Mouse (Mus musculus): ENCODE measurements at regions not wholly inside any gene's neighbourhood (a gene's known extent, or its start where the extent isn't known, plus 50 kb on each side); places are given as distances from the start of the nearest gene placed in this dataset.

- Histone ChIP-seq H3K9ac (replicated peaks) (no peak overlapping the region), H3K4me2 (replicated peaks) (no peak overlapping the region), H3K36me3 (no peaks in the 10 kb centered on the region), H3K27me3 (no peaks in the 10 kb centered on the region), H3K9me3 (no peaks in the 10 kb centered on the region), H3K27ac (replicated peaks) (no peak overlapping the region), H3K4me3 (no peak overlapping the region), H3K4me1 (no peaks in the 10 kb centered on the region)
- no peak for ATAC-seq (replicated peaks)
- 85% methylated on average over 3 of the region's 3 CpGs for WGBS
Observed at GRCm38 (mm10) chr12:14415543-14416181, 263.8 kb upstream of the Fam84a start.

DNA sequence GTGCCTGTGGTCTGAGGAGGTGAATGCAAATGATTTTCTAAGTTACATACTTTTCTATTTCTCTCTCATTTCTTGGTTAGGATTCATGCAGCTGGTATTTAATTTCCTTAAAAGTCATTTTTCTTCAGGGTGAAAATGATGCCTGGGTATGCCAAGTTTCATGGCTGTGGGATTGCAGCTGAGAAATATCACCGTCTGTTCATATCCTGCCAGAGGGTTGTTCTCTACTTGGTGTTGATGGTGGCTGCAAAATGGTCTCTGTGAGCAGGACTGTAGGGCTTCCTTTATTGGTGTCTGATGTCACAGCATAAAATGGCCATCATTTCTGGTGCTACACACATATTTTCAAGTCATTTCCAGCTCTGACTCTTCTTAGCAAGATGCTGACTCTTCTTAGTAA is 259.2 kb upstream of the Fam84a start:
- Histone ChIP-seq H3K4me1 (no peaks in the 10 kb centered on the region), H3K27ac (replicated peaks) (no peak overlapping the region), H3K9me3 (no peaks in the 10 kb centered on the region), H3K4me2 (replicated peaks) (no peak overlapping the region), H3K27me3 (no peaks in the 10 kb centered on the region), H3K4me3 (no peak overlapping the region), H3K9ac (replicated peaks) (no peak overlapping the region), H3K36me3 (no peaks in the 10 kb centered on the region)
- no peak for ATAC-seq (replicated peaks)
- 78% methylated on average over 1 of the region's 1 CpGs for WGBS

GRCm38 (mm10) chr12:14405796-14406195 is 253.9 kb upstream of the Fam84a start:
- Histone ChIP-seq H3K36me3 (no peaks in the 10 kb centered on the region), H3K9ac (replicated peaks) (no peak overlapping the region), H3K9me3 (no peaks in the 10 kb centered on the region), H3K4me1 (no peaks in the 10 kb centered on the region), H3K27me3 (no peaks in the 10 kb centered on the region), H3K4me3 (no peak overlapping the region), H3K27ac (replicated peaks) (no peak overlapping the region), H3K4me2 (replicated peaks) (no peak overlapping the region)
- 96% methylated on average over 1 of the region's 1 CpGs for WGBS
- ATAC-seq (replicated peaks): no peak

DNA sequence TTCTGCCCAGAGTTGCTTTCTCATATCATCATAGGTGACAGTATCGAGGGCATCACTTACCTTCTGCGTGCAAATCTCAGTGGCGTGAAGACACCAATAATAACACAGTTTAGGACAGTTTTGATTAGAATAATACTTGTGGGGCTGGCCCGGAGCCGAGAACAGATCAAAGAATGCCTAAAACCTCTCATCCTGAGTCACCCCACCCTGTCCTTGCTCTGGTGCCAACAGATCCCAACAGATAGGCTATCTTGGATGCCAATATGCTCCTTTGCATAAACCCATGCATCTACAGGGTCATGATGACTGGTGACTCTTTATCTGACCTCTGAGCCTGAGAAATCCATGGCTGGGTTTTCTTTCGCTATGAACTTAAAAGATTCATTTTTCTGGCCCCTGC is 224.4 kb upstream of the Fam84a start:
- WGBS: 94% methylated on average over 6 of the region's 6 CpGs
- H3K9me3 ChIP-seq: no peaks in the 10 kb centered on the region
- no peak overlapping the region for H3K27ac ChIP-seq (replicated peaks)
- H3K4me1 ChIP-seq: no peaks in the 10 kb centered on the region
- no peak overlapping the region for H3K9ac ChIP-seq (replicated peaks)
- no peaks in the 10 kb centered on the region for H3K36me3 ChIP-seq
- no peak overlapping the region for H3K4me3 ChIP-seq
- H3K27me3 ChIP-seq: no peaks in the 10 kb centered on the region
- H3K4me2 ChIP-seq (replicated peaks): no peak overlapping the region
- ATAC-seq (replicated peaks): no peak

GRCm38 (mm10) chr12:14338244-14338799 is 186.5 kb upstream of the Fam84a start:
- Histone ChIP-seq H3K27me3 (no peaks in the 10 kb centered on the region), H3K27ac (replicated peaks) (no peak overlapping the region), H3K4me2 (replicated peaks) (no peak overlapping the region), H3K9ac (replicated peaks) (no peak overlapping the region), H3K4me1 (no peaks in the 10 kb centered on the region), H3K9me3 (no peaks in the 10 kb centered on the region), H3K36me3 (no peaks in the 10 kb centered on the region), H3K4me3 (no peak overlapping the region)
- WGBS: 52% methylated on average over 5 of the region's 5 CpGs
- no peak for ATAC-seq (replicated peaks)

DNA sequence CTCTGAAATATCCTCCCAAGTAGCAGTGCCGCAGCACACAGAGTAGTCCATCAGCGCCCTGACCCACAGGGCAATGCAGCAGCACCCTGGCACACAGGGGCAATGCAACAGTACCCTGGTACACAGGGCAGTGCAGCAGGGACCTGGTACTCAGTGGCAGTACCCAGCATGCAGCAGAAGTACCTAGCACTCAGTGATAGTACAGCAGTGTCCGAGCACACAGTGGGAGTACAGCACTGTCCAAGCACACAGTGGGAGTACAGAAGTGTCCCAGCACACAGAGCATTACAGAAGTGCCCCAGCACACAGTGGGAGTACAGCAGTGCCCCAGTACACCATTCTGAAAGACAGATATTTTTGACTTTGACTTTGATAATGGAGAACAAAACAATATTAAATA is 186.0 kb upstream of the Fam84a start:
- H3K27me3 ChIP-seq: no peaks in the 10 kb centered on the region
- H3K9me3 ChIP-seq: no peaks in the 10 kb centered on the region
- no peak overlapping the region for H3K9ac ChIP-seq (replicated peaks)
- no peak overlapping the region for H3K4me3 ChIP-seq
- H3K4me1 ChIP-seq: no peaks in the 10 kb centered on the region
- ATAC-seq (replicated peaks): no peak
- no peaks in the 10 kb centered on the region for H3K36me3 ChIP-seq
- no peak overlapping the region for H3K27ac ChIP-seq (replicated peaks)
- WGBS: 67% methylated on average over 3 of the region's 3 CpGs
- H3K4me2 ChIP-seq (replicated peaks): no peak overlapping the region

GRCm38 (mm10) chr12:14318693-14319092 is 166.8 kb upstream of the Fam84a start:
- Histone ChIP-seq H3K4me1 (no peaks in the 10 kb centered on the region), H3K9ac (replicated peaks) (no peak overlapping the region), H3K9me3 (no peaks in the 10 kb centered on the region), H3K27ac (replicated peaks) (no peak overlapping the region), H3K36me3 (no peaks in the 10 kb centered on the region), H3K4me3 (no peak overlapping the region), H3K4me2 (replicated peaks) (no peak overlapping the region), H3K27me3 (no peaks in the 10 kb centered on the region)
- 85% methylated on average over 3 of the region's 3 CpGs for WGBS
- no peak for ATAC-seq (replicated peaks)

DNA sequence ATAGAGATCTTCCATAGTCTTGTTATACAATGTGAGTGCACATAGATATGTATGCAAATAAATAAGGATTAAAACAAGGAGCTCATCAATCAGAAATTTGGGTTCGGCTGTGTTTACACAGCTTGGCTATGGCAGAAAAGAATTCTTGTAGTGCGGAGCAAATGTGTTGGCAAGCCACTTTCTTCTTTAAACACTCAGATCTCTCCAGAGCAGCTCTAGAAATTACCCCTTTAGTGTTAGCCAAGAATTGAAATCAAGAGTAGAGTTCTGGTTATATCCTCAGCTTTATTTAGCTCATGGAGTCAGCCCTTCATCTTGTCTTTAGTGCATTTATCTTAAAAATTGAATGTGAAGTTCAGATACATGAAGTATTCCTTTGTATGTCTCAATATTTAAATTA is 164.5 kb upstream of the Fam84a start:
- Histone ChIP-seq H3K4me2 (replicated peaks) (no peak overlapping the region), H3K9me3 (no peaks in the 10 kb centered on the region), H3K27ac (replicated peaks) (no peak overlapping the region), H3K27me3 (no peaks in the 10 kb centered on the region), H3K36me3 (no peaks in the 10 kb centered on the region), H3K9ac (replicated peaks) (no peak overlapping the region), H3K4me3 (no peak overlapping the region), H3K4me1 (no peaks in the 10 kb centered on the region)
- ATAC-seq (replicated peaks): no peak
- whole genome bisulfite sequencing: 64% methylated on average over 2 of the region's 2 CpGs

- Histone ChIP-seq H3K9me3 (no peaks in the 10 kb centered on the region), H3K4me3 (no peak overlapping the region), H3K27ac (replicated peaks) (no peak overlapping the region), H3K4me2 (replicated peaks) (no peak overlapping the region), H3K27me3 (no peaks in the 10 kb centered on the region), H3K9ac (replicated peaks) (no peak overlapping the region), H3K4me1 (no peaks in the 10 kb centered on the region), H3K36me3 (no peaks in the 10 kb centered on the region)
- ATAC-seq (replicated peaks): no peak
- WGBS: 58% methylated on average over 5 of the region's 5 CpGs
Observed at GRCm38 (mm10) chr12:14315780-14316179, 163.9 kb upstream of the Fam84a start.

GRCm38 (mm10) chr12:14302366-14302930 is 150.6 kb upstream of the Fam84a start:
- H3K4me2 ChIP-seq (replicated peaks): no peak overlapping the region
- no peak overlapping the region for H3K4me3 ChIP-seq
- ATAC-seq (replicated peaks): no peak
- no peaks in the 10 kb centered on the region for H3K27me3 ChIP-seq
- no peak overlapping the region for H3K27ac ChIP-seq (replicated peaks)
- H3K36me3 ChIP-seq: no peaks in the 10 kb centered on the region
- no peak overlapping the region for H3K9ac ChIP-seq (replicated peaks)
- no peaks in the 10 kb centered on the region for H3K9me3 ChIP-seq
- 89% methylated on average over 2 of the region's 2 CpGs for WGBS
- no peaks in the 10 kb centered on the region for H3K4me1 ChIP-seq

DNA sequence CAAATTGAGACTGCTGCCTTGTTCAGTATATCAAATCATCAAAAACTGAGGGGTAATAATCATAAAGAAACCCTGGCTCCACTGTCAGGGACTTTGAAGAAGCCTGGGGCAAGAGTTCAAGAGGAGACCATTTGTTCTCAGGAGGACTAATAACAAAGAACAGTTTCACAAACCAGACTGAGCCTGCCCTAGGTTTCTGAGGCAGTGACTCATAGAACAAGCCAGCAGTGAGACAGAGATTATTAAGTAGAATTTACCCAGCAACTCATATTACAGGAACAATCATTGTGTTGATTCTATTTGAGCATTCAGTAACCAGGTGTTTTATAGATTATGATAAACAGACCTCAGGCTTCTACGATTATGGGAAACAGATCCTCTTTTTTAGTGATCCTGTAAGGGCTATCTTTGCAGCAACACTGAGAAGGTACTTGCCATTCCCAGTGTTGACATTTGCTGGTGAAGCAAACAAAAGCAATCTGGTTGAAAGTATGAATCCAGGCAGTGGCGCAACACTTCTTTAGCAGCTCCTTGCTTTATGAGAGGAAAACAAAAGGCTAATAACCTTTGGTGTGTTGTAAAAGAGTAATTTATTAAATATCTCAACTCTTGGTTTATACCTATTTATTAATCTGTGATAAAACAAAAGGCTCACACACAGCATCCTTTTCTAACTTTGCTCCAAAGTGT is 150.0 kb upstream of the Fam84a start:
- Histone ChIP-seq H3K36me3 (no peaks in the 10 kb centered on the region), H3K4me3 (no peak overlapping the region)
- 82% methylated on average over 2 of the region's 2 CpGs for WGBS

DNA sequence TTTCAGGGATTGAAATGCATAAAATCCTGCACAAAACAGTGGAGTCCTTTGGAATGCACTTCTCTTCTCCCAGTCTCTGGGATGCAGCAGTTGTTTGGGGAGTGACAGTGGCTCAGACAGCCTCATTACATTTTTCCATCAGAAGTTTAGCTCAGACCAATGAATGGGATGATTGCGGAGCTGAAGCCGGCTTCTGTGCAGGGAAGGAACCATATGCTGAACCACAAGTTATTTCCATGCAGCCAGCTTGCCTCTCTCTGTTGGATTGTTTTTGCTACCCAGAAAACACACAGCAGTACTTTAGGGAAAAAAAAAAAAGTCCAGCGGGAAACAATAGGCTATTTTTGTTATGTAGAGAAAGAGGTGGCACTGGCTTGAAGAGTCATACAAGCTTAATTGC is 140.2 kb upstream of the Fam84a start:
- Histone ChIP-seq H3K9ac (replicated peaks) (no peak overlapping the region), H3K27me3 (no peaks in the 10 kb centered on the region), H3K9me3 (no peaks in the 10 kb centered on the region), H3K27ac (replicated peaks) (no peak overlapping the region), H3K4me3 (no peak overlapping the region), H3K4me2 (replicated peaks) (no peak overlapping the region), H3K36me3 (no peaks in the 10 kb centered on the region), H3K4me1 (no peaks in the 10 kb centered on the region)
- no peak for ATAC-seq (replicated peaks)
- WGBS: 38% methylated on average over 3 of the region's 3 CpGs

More for the DNA sequence above, 150.0 kb upstream of the Fam84a start:
- Histone ChIP-seq H3K9ac (replicated peaks) (no peak overlapping the region), H3K9me3 (no peaks in the 10 kb centered on the region), H3K4me1 (no peaks in the 10 kb centered on the region), H3K4me2 (replicated peaks) (no peak overlapping the region), H3K27me3 (no peaks in the 10 kb centered on the region), H3K27ac (replicated peaks) (no peak overlapping the region)
- no peak for ATAC-seq (replicated peaks)
